Mouse (Mus musculus) neutrophil, adult 5-6 weeks (primary cell): Measurements from ENCODE around the gene Eno1. TPM values are rescaled to one million over a fixed set of nuclear protein-coding genes. Genes with fewer than 3 reads are reported as not detected.

Source experiments
- ATAC-seq: fragments of 151-379, 151-347 bp; 2 replicates; pipeline ENCODE4 v1.8.0; 2017; ENCODE audit warnings: mild to moderate bottlenecking, moderate TSS enrichment; ENCODE audit not compliant: insufficient number of reproducible peaks, poor library complexity, low FRiP score, severe bottlenecking; ENCODE audit errors: extremely low read depth
- total RNA-seq: library from RNA; stranded (forward); fragments of 200-1000 nt; gene quantifications from 2 replicates; pipeline ENCODE4 v1.2.3, GENCODE M21; 2017

Eno1 gene
- 334 and 375 TPM in 2 replicates for total RNA-seq

GRCm38 (mm10) chr4:150236521-150237481, at the start of gene Eno1:
Eno1 (plus strand) TSS chr4:150236721.
- ATAC-seq = peak; percentile 84

GRCm38 (mm10) chr4:150188236-150188635, 48.3 kb upstream of the Eno1 start:
- ATAC-seq = no peak

- no peak for ATAC-seq
Observed at GRCm38 (mm10) chr4:150192199-150192598, 44.3 kb upstream of the Eno1 start.

GRCm38 (mm10) chr4:150193915-150194314, 42.6 kb upstream of the Eno1 start:
- peak; percentile 90 for ATAC-seq

- ATAC-seq = no peak
Observed at GRCm38 (mm10) chr4:150198268-150198667, 38.3 kb upstream of the Eno1 start.

GRCm38 (mm10) chr4:150201232-150201631, 35.3 kb upstream of the Eno1 start, which contains the start of gene Car6:
Car6 (minus strand) TSS chr4:150201332.
- ATAC-seq = no peak

GRCm38 (mm10) chr4:150202702-150203101, 33.8 kb upstream of the Eno1 start:
- ATAC-seq = peak; percentile 86

GRCm38 (mm10) chr4:150204877-150205276, 31.6 kb upstream of the Eno1 start:
- no peak for ATAC-seq

- ATAC-seq = no peak
Observed at GRCm38 (mm10) chr4:150209751-150210150, 26.8 kb upstream of the Eno1 start.

- ATAC-seq = no peak
Observed at GRCm38 (mm10) chr4:150210306-150210705, 26.2 kb upstream of the Eno1 start.

- ATAC-seq = no peak
Observed at GRCm38 (mm10) chr4:150211930-150212552, 24.5 kb upstream of the Eno1 start.

- peak; percentile 75 for ATAC-seq
Observed at GRCm38 (mm10) chr4:150212553-150212971, 24.0 kb upstream of the Eno1 start.

GRCm38 (mm10) chr4:150213910-150214309, 22.6 kb upstream of the Eno1 start:
- ATAC-seq = no peak

GRCm38 (mm10) chr4:150216423-150216822, 20.1 kb upstream of the Eno1 start:
- no peak for ATAC-seq

GRCm38 (mm10) chr4:150217042-150217554, 19.4 kb upstream of the Eno1 start:
- no peak for ATAC-seq

- ATAC-seq = no peak
Observed at GRCm38 (mm10) chr4:150217935-150218334, 18.6 kb upstream of the Eno1 start.

- peak; percentile 77; the same call in 1 of the 2 replicates for ATAC-seq
Observed at GRCm38 (mm10) chr4:150219501-150220292, 16.8 kb upstream of the Eno1 start.

GRCm38 (mm10) chr4:150220584-150220983, 15.9 kb upstream of the Eno1 start:
- no peak for ATAC-seq
